19 mouse cellular contexts compared by ENCODE assay signal in the genomic region with DNA sequence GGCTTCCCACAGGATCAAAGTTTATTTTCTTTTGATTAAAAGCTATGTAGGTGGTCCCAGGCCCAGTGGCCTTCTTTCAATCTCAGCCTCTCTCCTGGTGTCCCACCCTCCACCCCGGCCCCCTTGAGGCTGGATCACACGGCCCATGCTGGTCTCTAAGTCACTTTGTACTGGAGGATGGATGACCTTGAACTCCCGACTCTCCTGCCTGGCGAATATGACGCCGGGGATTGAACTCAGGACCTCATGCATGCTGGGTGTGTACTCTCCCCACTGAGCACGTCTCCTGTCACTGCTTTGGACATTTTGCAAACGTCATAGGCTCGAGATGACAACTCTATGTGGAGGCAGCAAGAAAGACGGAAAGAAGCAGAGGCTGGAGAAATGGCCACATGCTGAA.
DNase-seq lines count a peak whose midpoint lies in the region; ATAC-seq and TF ChIP-seq lines count a peak whose summit lies in the region.
"Had no signal": no experiment of that assay in that cellular context is flagged by ENCODE, and none has a peak within 500 bp of the region (broad histone marks: within the 10 kb centered on the region; RNA-seq: fewer than 3 reads in every experiment).

No protein-coding gene starts in this region.

- no peaks in the 10 kb centered on the region for H3K36me3 ChIP-seq in midbrain, embryonic 10.5 days
- H3K36me3 ChIP-seq in midbrain, postnatal 0 days (ENCODE audit: insufficient read depth, low read length): no peaks in the 10 kb centered on the region
- H3K36me3 ChIP-seq: embryonic facial prominence, embryonic 10.5 days; embryonic facial prominence, embryonic 12.5 days; forebrain, embryonic 15.5 days had no signal

- TF ChIP-seq CTCF in midbrain, postnatal 0 days (IDR thresholded peaks at IDR 0.05): no peak

- 0 out of 2 replicates have a peak overlapping the region, but pooled peaks have one; percentile 1 for H3K27ac ChIP-seq in midbrain, embryonic 10.5 days (replicated peaks)
- H3K27ac ChIP-seq in midbrain, postnatal 0 days (ENCODE audit: low read depth, low read length): no peak overlapping the region
- H3K27ac ChIP-seq: embryonic facial prominence, embryonic 10.5 days; embryonic facial prominence, embryonic 12.5 days; forebrain, embryonic 13.5 days; forebrain, embryonic 15.5 days had no signal

- H3K9ac ChIP-seq in midbrain, postnatal 0 days (replicated peaks; ENCODE audit: low read length, poor library complexity, severe bottlenecking): no peak overlapping the region
- H3K9ac ChIP-seq: embryonic facial prominence, embryonic 12.5 days; forebrain, embryonic 13.5 days; forebrain, embryonic 15.5 days; forebrain, postnatal 0 days had no signal

- H3K27me3 ChIP-seq in midbrain, embryonic 10.5 days (ENCODE audit: low read depth, poor library complexity, severe bottlenecking): peaks cover 15% of the 10 kb centered on the region
- H3K27me3 ChIP-seq in midbrain, postnatal 0 days (ENCODE audit: insufficient read depth, low read length): no peaks in the 10 kb centered on the region
- H3K27me3 ChIP-seq: embryonic facial prominence, embryonic 12.5 days; forebrain, embryonic 15.5 days had no signal

- no peak for ATAC-seq in midbrain, postnatal 0 days (ENCODE audit: low FRiP score)
- ATAC-seq: activated CD4-positive, CD25-positive, alpha-beta regulatory T cell, adult 4 months; forebrain, embryonic 13.5 days; forebrain, embryonic 15.5 days; forebrain, postnatal 0 days had no signal

- DNase-seq in midbrain, embryonic 10.5 days (ENCODE audit: low spot score): no peak
- no peak for DNase-seq in midbrain, postnatal 0 days (ENCODE audit: low spot score)
- peak; percentile 72 for DNase-seq in ES-CJ7 (ENCODE audit: low read depth, low spot score)
- no peak for DNase-seq in left cerebral cortex, postnatal 25 days (ENCODE audit: low spot score in 2 of 2)
- no peak for DNase-seq in spleen, postnatal 4 days (ENCODE audit: low spot score in 2 of 2)
- DNase-seq: adrenal gland, adult 8-10 months; adrenal gland, postnatal 14 days; adrenal gland, postnatal 36 days; cerebellum, adult 11-12 months; cerebellum, adult 2 months; cerebellum, adult 9-10 months; cerebellum, postnatal 10 days; cerebellum, postnatal 25 days; forebrain, postnatal 0 days had no signal

- intact Hi-C loops in left cerebral cortex, postnatal 25 days (cut with DNase I): no loop called here

- no peaks in the 10 kb centered on the region for H3K9me3 ChIP-seq in midbrain, embryonic 10.5 days (replicated peaks)
- no peaks in the 10 kb centered on the region for H3K9me3 ChIP-seq in midbrain, postnatal 0 days (ENCODE audit: low read length)
- H3K9me3 ChIP-seq: embryonic facial prominence, embryonic 10.5 days; embryonic facial prominence, embryonic 12.5 days; forebrain, embryonic 13.5 days; forebrain, embryonic 15.5 days had no signal

- 64% methylated on average over 10 of the region's 10 CpGs for WGBS in midbrain, embryonic 10.5 days
- WGBS in midbrain, postnatal 0 days: 53% methylated on average over 10 of the region's 10 CpGs

- no peak overlapping the region for H3K4me3 ChIP-seq in midbrain, embryonic 10.5 days
- H3K4me3 ChIP-seq in midbrain, postnatal 0 days (ENCODE audit: low read depth, low read length): no peak overlapping the region
- H3K4me3 ChIP-seq: embryonic facial prominence, embryonic 10.5 days; embryonic facial prominence, embryonic 12.5 days; forebrain, embryonic 13.5 days; forebrain, embryonic 15.5 days had no signal

- H3K4me1 ChIP-seq in midbrain, embryonic 10.5 days: peaks cover 17% of the 10 kb centered on the region
- H3K4me1 ChIP-seq in midbrain, postnatal 0 days (ENCODE audit: insufficient read depth, low read length): no peaks in the 10 kb centered on the region
- H3K4me1 ChIP-seq: forebrain, embryonic 13.5 days; forebrain, embryonic 15.5 days had no signal

- H3K4me2 ChIP-seq in midbrain, postnatal 0 days (ENCODE audit: low read depth, low read length, poor library complexity, severe bottlenecking): no peak overlapping the region
- H3K4me2 ChIP-seq: embryonic facial prominence, embryonic 12.5 days; forebrain, embryonic 13.5 days; forebrain, embryonic 15.5 days had no signal
